Mouse (Mus musculus): Measurements from ENCODE around the gene Plekhm2. TPM values are rescaled to one million over a fixed set of nuclear protein-coding genes. Genes with fewer than 3 reads are reported as not detected.

The Plekhm2 gene
- total and polyA plus RNA-seq, 2 experiments: 2.7 to 13.5 TPM

GRCm38 (mm10) chr4:141609538-141609937 is 55.2 kb downstream of the Plekhm2 start:
- no peak overlapping the region for H3K9ac ChIP-seq (ENCODE audit: low read depth, low read length)
- H3K36me3 ChIP-seq (ENCODE audit: control insufficient read depth, insufficient read depth, low read length): peaks cover 1% of the 10 kb centered on the region; the same call in 1 of the 2 replicates
- 65% methylated on average over 6 of the region's 6 CpGs for WGBS
- no peak for DNase-seq (ENCODE audit: extremely low read depth, low read depth, low spot score)
- H3K4me3 ChIP-seq (ENCODE audit: insufficient read depth, low read depth, low read length): no peak overlapping the region
- H3K79me2 ChIP-seq (ENCODE audit: control insufficient read depth, insufficient read depth, low read length): no peaks in the 10 kb centered on the region
- no peaks in the 10 kb centered on the region for H3K4me1 ChIP-seq (ENCODE audit: control insufficient read depth, insufficient read depth, low read length)
- TF ChIP-seq CTCF (IDR thresholded peaks at IDR 0.05; ENCODE audit: low read depth, low read length) (no peak), POLR2A (IDR thresholded peaks at IDR 0.05; ENCODE audit: extremely low read depth, insufficient read depth, low read length) (no peak)
- H3K27me3 ChIP-seq (ENCODE audit: control insufficient read depth, insufficient read depth, low read length): no peaks in the 10 kb centered on the region
- H3K27ac ChIP-seq (replicated peaks; ENCODE audit: insufficient read depth, low read depth, low read length): no peak overlapping the region

- no peaks in the 10 kb centered on the region for H3K4me1 ChIP-seq (ENCODE audit: control insufficient read depth, insufficient read depth, low read length)
- H3K27ac ChIP-seq (replicated peaks; ENCODE audit: insufficient read depth, low read depth, low read length): no peak within 1 kb of the TSS
- no peaks in the 10 kb centered on the region for H3K36me3 ChIP-seq (ENCODE audit: control insufficient read depth, insufficient read depth, low read length)
- no peaks in the 10 kb centered on the region for H3K79me2 ChIP-seq (ENCODE audit: control insufficient read depth, insufficient read depth, low read length)
- WGBS: 77% methylated on average over 11 of the region's 11 CpGs
- DNase-seq (ENCODE audit: extremely low read depth, low read depth, low spot score): peak; percentile 44
- TF ChIP-seq CTCF (IDR thresholded peaks at IDR 0.05; ENCODE audit: low read depth, low read length) (no peak), POLR2A (IDR thresholded peaks at IDR 0.05; ENCODE audit: extremely low read depth, insufficient read depth, low read length) (no peak)
- H3K4me3 ChIP-seq (ENCODE audit: insufficient read depth, low read depth, low read length): peak within 1 kb of the TSS; percentile 34
- H3K9ac ChIP-seq (ENCODE audit: low read depth, low read length): peak within 1 kb of the TSS; percentile 12; the same call in 1 of the 2 replicates
- no peaks in the 10 kb centered on the region for H3K27me3 ChIP-seq (ENCODE audit: control insufficient read depth, insufficient read depth, low read length)
These were observed 58.8 kb downstream of the Plekhm2 start, which contains the start of gene Fblim1 for GRCm38 (mm10) chr4:141605861-141606260. TSS of gene Fblim1 (minus strand) at chr4:141606096.

- H3K9ac ChIP-seq (ENCODE audit: low read depth, low read length): peak overlapping the region; percentile 12; the same call in 1 of the 2 replicates
- TF ChIP-seq CTCF (IDR thresholded peaks at IDR 0.05; ENCODE audit: low read depth, low read length) (no peak), POLR2A (IDR thresholded peaks at IDR 0.05; ENCODE audit: extremely low read depth, insufficient read depth, low read length) (no peak)
- H3K79me2 ChIP-seq (ENCODE audit: control insufficient read depth, insufficient read depth, low read length): no peaks in the 10 kb centered on the region
- H3K36me3 ChIP-seq (ENCODE audit: control insufficient read depth, insufficient read depth, low read length): no peaks in the 10 kb centered on the region
- H3K4me1 ChIP-seq (ENCODE audit: control insufficient read depth, insufficient read depth, low read length): no peaks in the 10 kb centered on the region
- no peak overlapping the region for H3K27ac ChIP-seq (replicated peaks; ENCODE audit: insufficient read depth, low read depth, low read length)
- no peak for DNase-seq (ENCODE audit: extremely low read depth, low read depth, low spot score)
- H3K4me3 ChIP-seq (ENCODE audit: insufficient read depth, low read depth, low read length): peak overlapping the region; percentile 34
- 93% methylated on average over 5 of the region's 5 CpGs for WGBS
- H3K27me3 ChIP-seq (ENCODE audit: control insufficient read depth, insufficient read depth, low read length): no peaks in the 10 kb centered on the region
These were observed 59.3 kb downstream of the Plekhm2 start for GRCm38 (mm10) chr4:141605421-141605820.

- Histone ChIP-seq H3K9ac (ENCODE audit: low read depth, low read length) (no peak overlapping the region), H3K27me3 (ENCODE audit: control insufficient read depth, insufficient read depth, low read length) (peaks cover 4% of the 10 kb centered on the region; the same call in 1 of the 2 replicates), H3K27ac (replicated peaks; ENCODE audit: insufficient read depth, low read depth, low read length) (no peak overlapping the region), H3K36me3 (ENCODE audit: control insufficient read depth, insufficient read depth, low read length) (no peaks in the 10 kb centered on the region), H3K4me3 (ENCODE audit: insufficient read depth, low read depth, low read length) (no peak overlapping the region), H3K79me2 (ENCODE audit: control insufficient read depth, insufficient read depth, low read length) (no peaks in the 10 kb centered on the region), H3K4me1 (ENCODE audit: control insufficient read depth, insufficient read depth, low read length) (no peaks in the 10 kb centered on the region)
- WGBS: 25% methylated on average over 8 of the region's 8 CpGs
- DNase-seq (ENCODE audit: extremely low read depth, low read depth, low spot score): no peak
- no peak for TF ChIP-seq POLR2A (IDR thresholded peaks at IDR 0.05; ENCODE audit: extremely low read depth, insufficient read depth, low read length)
- no peak for TF ChIP-seq CTCF (IDR thresholded peaks at IDR 0.05; ENCODE audit: low read depth, low read length)
These were observed 60.2 kb downstream of the Plekhm2 start for GRCm38 (mm10) chr4:141604493-141604892.

DNA sequence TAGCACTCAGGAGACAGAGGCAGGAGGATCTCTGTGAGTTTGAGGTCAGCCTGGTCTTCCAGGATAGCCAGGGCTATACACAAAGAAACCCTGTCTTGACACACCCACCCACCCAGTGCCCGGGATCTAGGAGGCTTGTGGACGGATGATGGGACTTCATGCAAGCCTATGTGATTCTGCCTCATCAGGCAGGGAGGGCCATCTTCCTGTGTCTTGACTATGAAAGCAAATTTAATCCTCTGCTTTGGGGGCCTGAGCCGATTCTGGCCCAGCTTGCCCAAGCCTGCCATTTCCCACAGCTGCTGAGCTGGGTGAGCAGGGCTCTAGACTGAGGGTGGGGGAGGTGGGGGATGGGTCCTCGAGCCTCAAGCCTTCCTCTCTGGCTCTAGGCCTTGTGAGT is 60.8 kb downstream of the Plekhm2 start:
- TF ChIP-seq POLR2A (IDR thresholded peaks at IDR 0.05; ENCODE audit: extremely low read depth, insufficient read depth, low read length) (no peak), CTCF (IDR thresholded peaks at IDR 0.05; ENCODE audit: low read depth, low read length) (no peak)
- no peaks in the 10 kb centered on the region for H3K36me3 ChIP-seq (ENCODE audit: control insufficient read depth, insufficient read depth, low read length)
- H3K79me2 ChIP-seq (ENCODE audit: control insufficient read depth, insufficient read depth, low read length): no peaks in the 10 kb centered on the region
- no peak overlapping the region for H3K9ac ChIP-seq (ENCODE audit: low read depth, low read length)
- peaks cover 5% of the 10 kb centered on the region; the same call in 1 of the 2 replicates for H3K27me3 ChIP-seq (ENCODE audit: control insufficient read depth, insufficient read depth, low read length)
- no peak overlapping the region for H3K4me3 ChIP-seq (ENCODE audit: insufficient read depth, low read depth, low read length)
- no peak overlapping the region for H3K27ac ChIP-seq (replicated peaks; ENCODE audit: insufficient read depth, low read depth, low read length)
- DNase-seq (ENCODE audit: extremely low read depth, low read depth, low spot score): no peak
- 88% methylated on average over 4 of the region's 4 CpGs for WGBS
- H3K4me1 ChIP-seq (ENCODE audit: control insufficient read depth, insufficient read depth, low read length): no peaks in the 10 kb centered on the region

DNA sequence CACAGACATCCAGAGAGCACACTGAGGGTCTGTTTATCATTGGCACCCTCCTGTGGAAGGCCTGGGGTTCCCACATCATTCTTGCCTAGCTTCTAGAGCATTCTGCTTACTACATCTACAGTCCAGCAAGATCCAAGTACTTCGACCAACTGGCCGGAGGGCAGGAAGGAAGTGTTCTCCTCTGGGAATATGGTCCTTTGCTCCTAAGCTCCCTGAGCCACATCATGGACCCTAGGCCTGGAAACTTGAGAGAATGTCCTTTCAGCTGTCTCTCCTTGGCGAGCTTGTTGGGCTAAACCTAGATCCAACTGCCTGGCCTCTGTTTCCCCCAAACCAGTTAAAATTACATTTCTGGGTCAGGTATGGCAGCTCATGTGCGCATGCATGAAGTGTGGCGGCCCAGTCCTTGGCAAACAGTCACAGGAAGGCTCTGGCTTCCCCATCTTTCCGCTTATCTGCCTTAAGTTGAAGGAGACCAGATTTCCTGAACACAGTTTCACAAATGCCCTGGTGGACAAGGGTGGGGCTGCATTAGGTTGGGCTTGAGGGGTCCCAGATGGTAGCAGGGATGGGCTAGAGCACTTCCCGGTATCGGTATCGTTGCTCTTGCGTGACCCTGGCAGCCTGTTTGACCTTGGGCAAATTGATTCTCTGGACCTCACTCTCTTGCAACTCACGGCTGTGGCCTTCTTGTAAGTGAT is 62.0 kb downstream of the Plekhm2 start:
- Histone ChIP-seq H3K79me2 (ENCODE audit: control insufficient read depth, insufficient read depth, low read length) (no peaks in the 10 kb centered on the region), H3K36me3 (ENCODE audit: control insufficient read depth, insufficient read depth, low read length) (no peaks in the 10 kb centered on the region), H3K4me3 (ENCODE audit: insufficient read depth, low read depth, low read length) (no peak overlapping the region), H3K4me1 (ENCODE audit: control insufficient read depth, insufficient read depth, low read length) (peaks cover 3% of the 10 kb centered on the region; the same call in 1 of the 2 replicates), H3K27ac (replicated peaks; ENCODE audit: insufficient read depth, low read depth, low read length) (no peak overlapping the region), H3K27me3 (ENCODE audit: control insufficient read depth, insufficient read depth, low read length) (peaks cover 5% of the 10 kb centered on the region; the same call in 1 of the 2 replicates), H3K9ac (ENCODE audit: low read depth, low read length) (no peak overlapping the region)
- 67% methylated on average over 11 of the region's 11 CpGs for WGBS
- TF ChIP-seq CTCF (IDR thresholded peaks at IDR 0.05; ENCODE audit: low read depth, low read length) (no peak), POLR2A (IDR thresholded peaks at IDR 0.05; ENCODE audit: extremely low read depth, insufficient read depth, low read length) (no peak)
- no peak for DNase-seq (ENCODE audit: extremely low read depth, low read depth, low spot score)

Data from liver, adult 2 months (tissue).